Mouse (Mus musculus) lung, embryonic 16.5 days (tissue): ENCODE measurements around the gene Map7d2. TPM values are rescaled to one million over a fixed set of nuclear protein-coding genes. Genes with fewer than 3 reads are reported as not detected.

Source experiments
- ATAC-seq: fragments of 200-750 bp; cut with Nextera tagmentation; 2 replicates; pipeline ENCODE4 v1.8.0; 2017; ENCODE audit warnings: low read depth, mild to moderate bottlenecking, moderate library complexity
- H3K27ac ChIP-seq: fragments of 300-500 bp; sonication (generic); 2 replicates; pipeline ENCODE4 v1.5.1; 2014; ENCODE audit warnings: mild to moderate bottlenecking, control low read depth, low read length
- H3K27me3 ChIP-seq: fragments of 300-500 bp; sonication (generic); 2 replicates; pipeline ENCODE4 v1.6.1; 2014; ENCODE audit warnings: low read depth, low read length, mixed read lengths; ENCODE audit not compliant: control insufficient read depth, insufficient read depth
- H3K36me3 ChIP-seq: fragments of 300-500 bp; sonication (generic); 2 replicates; pipeline ENCODE4 v1.6.1; 2014; ENCODE audit warnings: low read length; ENCODE audit not compliant: control insufficient read depth, insufficient read depth
- H3K4me1 ChIP-seq: fragments of 300-500 bp; sonication (generic); replicated peaks from 2 replicates; pipeline ENCODE4 v1.6.1; 2014; ENCODE audit warnings: low read length, mixed read lengths; ENCODE audit not compliant: control insufficient read depth, insufficient read depth
- H3K4me2 ChIP-seq: fragments of 300-500 bp; sonication (generic); 2 replicates; pipeline ENCODE4 v1.6.1; 2014; ENCODE audit warnings: low read depth, low read length, control low read depth
- H3K4me3 ChIP-seq: fragments of 300-500 bp; sonication (generic); 2 replicates; pipeline ENCODE4 v1.5.1; 2014; ENCODE audit warnings: mild to moderate bottlenecking, low read length, control low read depth
- H3K9ac ChIP-seq: fragments of 300-500 bp; sonication (generic); 2 replicates; pipeline ENCODE4 v1.6.1; 2014; ENCODE audit warnings: low read length, control low read depth
- H3K9me3 ChIP-seq: fragments of 300-500 bp; sonication (generic); 2 replicates; pipeline ENCODE4 v1.6.1; 2016; ENCODE audit warnings: low read length; ENCODE audit not compliant: control insufficient read depth
- WGBS: fragments of 180-500 bp; shearing (Covaris S2); extraction: QIAGEN DNeasy Blood & Tissue Kit; methylation state at CpG from one replicate; pipeline ENCODE4 v1.1.7; 2014; 5-methylcytosine and 5-hydroxymethylcytosine counted together
- polyA plus RNA-seq: library from polyadenylated mRNA; unstranded; fragments of >200 nt; fragmentation: Nextera tagmentation; extraction: Ambion mirVana; gene quantifications from 2 replicates; pipeline ENCODE4 v1.2.1, GENCODE M21; 2015

The Map7d2 gene
- 1.3 and 2.0 TPM in 2 replicates for polyA plus RNA-seq

- peak within 1 kb of the TSS; percentile 19; the same call in 1 of the 2 replicates for H3K9ac ChIP-seq
- no peaks in the 10 kb centered on the region for H3K36me3 ChIP-seq
- no peaks in the 10 kb centered on the region for H3K4me1 ChIP-seq
- peak within 1 kb of the TSS; percentile 95 for H3K4me2 ChIP-seq
- WGBS: 14% methylated on average over 34 of the region's 83 CpGs
- H3K9me3 ChIP-seq: no peaks in the 10 kb centered on the region
- H3K4me3 ChIP-seq: peak within 1 kb of the TSS; percentile 56
- H3K27ac ChIP-seq: no peak within 1 kb of the TSS
- peak; percentile 57 for ATAC-seq
- H3K27me3 ChIP-seq: peaks cover 12% of the 10 kb centered on the region
These were observed at the start of gene Map7d2 for GRCm38 (mm10) chrX:159414130-159414828. TSS of gene Map7d2 (plus strand) at chrX:159414572.

GRCm38 (mm10) chrX:159371831-159372752 is 42.3 kb upstream of the Map7d2 start, which contains the start of gene Eif1ax:
TSS of gene Eif1ax (plus strand) at chrX:159372178.
- peak within 1 kb of the TSS; percentile 55 for H3K4me2 ChIP-seq
- H3K9me3 ChIP-seq: no peaks in the 10 kb centered on the region
- peak; percentile 100 for ATAC-seq
- 11% methylated on average over 49 of the region's 76 CpGs for WGBS
- peak within 1 kb of the TSS; percentile 70 for H3K4me3 ChIP-seq
- H3K9ac ChIP-seq: peak within 1 kb of the TSS; percentile 78
- peak within 1 kb of the TSS; percentile 74 for H3K27ac ChIP-seq
- H3K4me1 ChIP-seq: 0 out of 2 replicates have a peak, but pooled peaks cover 2% of the 10 kb centered on the region
- H3K36me3 ChIP-seq: no peaks in the 10 kb centered on the region
- H3K27me3 ChIP-seq: no peaks in the 10 kb centered on the region

- WGBS: 18% methylated on average over 9 of the region's 9 CpGs
- Histone ChIP-seq H3K4me3 (peak overlapping the region; percentile 70), H3K36me3 (no peaks in the 10 kb centered on the region), H3K27ac (peak overlapping the region; percentile 74), H3K4me2 (peak overlapping the region; percentile 55), H3K9me3 (no peaks in the 10 kb centered on the region), H3K27me3 (no peaks in the 10 kb centered on the region), H3K9ac (peak overlapping the region; percentile 78), H3K4me1 (0 out of 2 replicates have a peak, but pooled peaks cover 2% of the 10 kb centered on the region)
- ATAC-seq: no peak; the same call in 1 of the 2 replicates
These were observed 41.6 kb upstream of the Map7d2 start for GRCm38 (mm10) chrX:159372753-159373144.

- H3K4me1 ChIP-seq: no peaks in the 10 kb centered on the region
- no peak overlapping the region for H3K4me3 ChIP-seq
- WGBS: 70% methylated on average over 9 of the region's 9 CpGs
- no peak overlapping the region for H3K9ac ChIP-seq
- no peaks in the 10 kb centered on the region for H3K27me3 ChIP-seq
- H3K36me3 ChIP-seq: peaks cover 3% of the 10 kb centered on the region
- no peak overlapping the region for H3K27ac ChIP-seq
- H3K9me3 ChIP-seq: no peaks in the 10 kb centered on the region
- no peak overlapping the region for H3K4me2 ChIP-seq
- no peak for ATAC-seq
These were observed 27.3 kb upstream of the Map7d2 start for GRCm38 (mm10) chrX:159387105-159387504.

- no peak overlapping the region for H3K27ac ChIP-seq
- no peaks in the 10 kb centered on the region for H3K27me3 ChIP-seq
- no peaks in the 10 kb centered on the region for H3K4me1 ChIP-seq
- H3K9me3 ChIP-seq: no peaks in the 10 kb centered on the region
- H3K4me2 ChIP-seq: no peak overlapping the region
- no peak overlapping the region for H3K4me3 ChIP-seq
- H3K9ac ChIP-seq: no peak overlapping the region
- no peak for ATAC-seq
- H3K36me3 ChIP-seq: peaks cover 3% of the 10 kb centered on the region
These were observed 25.4 kb upstream of the Map7d2 start for GRCm38 (mm10) chrX:159388953-159389352.

GRCm38 (mm10) chrX:159390347-159390962 is 23.9 kb upstream of the Map7d2 start:
- Histone ChIP-seq H3K36me3 (peaks cover 3% of the 10 kb centered on the region), H3K27ac (no peak overlapping the region), H3K27me3 (no peaks in the 10 kb centered on the region), H3K4me3 (no peak overlapping the region), H3K4me2 (no peak overlapping the region), H3K9me3 (no peaks in the 10 kb centered on the region), H3K4me1 (no peaks in the 10 kb centered on the region), H3K9ac (no peak overlapping the region)
- no peak for ATAC-seq
- WGBS: 75% methylated on average over 6 of the region's 6 CpGs

- H3K4me2 ChIP-seq: no peak overlapping the region
- H3K27me3 ChIP-seq: no peaks in the 10 kb centered on the region
- no peaks in the 10 kb centered on the region; the same call in 1 of the 2 replicates for H3K36me3 ChIP-seq
- no peak overlapping the region for H3K4me3 ChIP-seq
- H3K9me3 ChIP-seq: no peaks in the 10 kb centered on the region
- H3K9ac ChIP-seq: no peak overlapping the region
- no peaks in the 10 kb centered on the region for H3K4me1 ChIP-seq
- no peak overlapping the region for H3K27ac ChIP-seq
- WGBS: 70% methylated on average over 3 of the region's 3 CpGs
- no peak for ATAC-seq
These were observed 23.1 kb upstream of the Map7d2 start for GRCm38 (mm10) chrX:159391239-159391638.

- H3K4me1 ChIP-seq: no peaks in the 10 kb centered on the region
- WGBS: 25% methylated on average over 4 of the region's 4 CpGs
These were observed 5.1 kb upstream of the Map7d2 start for GRCm38 (mm10) chrX:159409253-159409652.

More at GRCm38 (mm10) chrX:159409253-159409652, 5.1 kb upstream of the Map7d2 start:
- Histone ChIP-seq H3K9ac (no peak overlapping the region), H3K27ac (no peak overlapping the region), H3K4me2 (no peak overlapping the region), H3K27me3 (peaks cover 1% of the 10 kb centered on the region), H3K9me3 (no peaks in the 10 kb centered on the region), H3K36me3 (no peaks in the 10 kb centered on the region), H3K4me3 (no peak overlapping the region)
- ATAC-seq: no peak
